Mouse (Mus musculus) heart, embryonic 12.5 days (tissue): ENCODE measurements around the gene Krt28. TPM values are rescaled to one million over a fixed set of nuclear protein-coding genes. Genes with fewer than 3 reads are reported as not detected.

ENCODE experiments used
- polyA plus RNA-seq: library from polyadenylated mRNA; unstranded; fragments of >200 nt; fragmentation: Nextera tagmentation; extraction: Ambion mirVana; gene quantifications from 2 replicates; pipeline ENCODE4 v1.2.1, GENCODE M21; 2016

Krt28 gene
- polyA plus RNA-seq, 1 experiment from 2014 or later = 0.20 TPM

Other genes with a start within 250 kb of the Krt28 start
- gene Ccr7, start 219.8 kb downstream of the Krt28 start, polyA plus RNA-seq = 0.08 TPM in 1 of 2 replicates, not detected in the other
- 178 and 181 TPM in 2 replicates for gene Smarce1, start 143.9 kb downstream of the Krt28 start, polyA plus RNA-seq
- 1.6 TPM in 2 replicates for gene Krt222, start 130.8 kb downstream of the Krt28 start, polyA plus RNA-seq
- gene Krt24, start 89.6 kb downstream of the Krt28 start, polyA plus RNA-seq = not detected in 2 replicates
- gene Krt25, start 52.0 kb downstream of the Krt28 start, polyA plus RNA-seq = not detected in 2 replicates
- not detected in 2 replicates for gene Krt26, start 36.9 kb downstream of the Krt28 start, polyA plus RNA-seq
- gene Krt27, start 23.8 kb downstream of the Krt28 start, polyA plus RNA-seq = 0.12 TPM in 1 of 2 replicates, not detected in the other
- 16.6 and 18.8 TPM in 2 replicates for gene Krt10, start 14.5 kb upstream of the Krt28 start, polyA plus RNA-seq
- gene Krt12, start 47.4 kb upstream of the Krt28 start, polyA plus RNA-seq = not detected in 2 replicates
- gene Krt20, start 63.2 kb upstream of the Krt28 start, polyA plus RNA-seq = 3.6 and 4.1 TPM in 2 replicates
- 0.27 and 0.52 TPM in 2 replicates for gene Krt23, start 118.2 kb upstream of the Krt28 start, polyA plus RNA-seq
- not detected in 2 replicates for gene Krt39, start 146.4 kb upstream of the Krt28 start, polyA plus RNA-seq
- not detected in 2 replicates for gene Krt40, start 168.3 kb upstream of the Krt28 start, polyA plus RNA-seq
- not detected in 2 replicates for gene Krtap3-3, start 176.0 kb upstream of the Krt28 start, polyA plus RNA-seq
- gene Krtap3-2, start 181.9 kb upstream of the Krt28 start, polyA plus RNA-seq = not detected in 2 replicates
- not detected in 2 replicates for gene Gm11939, start 184.6 kb upstream of the Krt28 start, polyA plus RNA-seq
- gene Krtap3-1, start 191.7 kb upstream of the Krt28 start, polyA plus RNA-seq = not detected in 2 replicates
- not detected in 2 replicates for gene Krtap1-5, start 206.1 kb upstream of the Krt28 start, polyA plus RNA-seq
- not detected in 2 replicates for gene Krtap1-4, start 208.8 kb upstream of the Krt28 start, polyA plus RNA-seq
- gene Krtap1-3, start 216.4 kb upstream of the Krt28 start, polyA plus RNA-seq = not detected in 2 replicates
- not detected in 2 replicates for gene Krtap9-3, start 223.2 kb upstream of the Krt28 start, polyA plus RNA-seq
- gene Gm11938, start 228.4 kb upstream of the Krt28 start, polyA plus RNA-seq = not detected in 2 replicates
- not detected in 2 replicates for gene Gm11937, start 235.3 kb upstream of the Krt28 start, polyA plus RNA-seq
- not detected in 2 replicates for gene Krtap2-4, start 239.9 kb upstream of the Krt28 start, polyA plus RNA-seq
- gene Gm11562, start 245.5 kb upstream of the Krt28 start, polyA plus RNA-seq = not detected in 2 replicates